Mouse (Mus musculus): ENCODE data around the gene Gm20388.

- peak; percentile 94 for TF ChIP-seq EP300 (IDR thresholded peaks at IDR 0.05; ENCODE audit: low read depth)
- no peak for TF ChIP-seq CTCF (IDR thresholded peaks at IDR 0.05; ENCODE audit: low read depth)
Observed at GRCm38 (mm10) chr8:124265798-124266197, 4355.2 kb downstream of the Gm20388 start.
